Mouse (Mus musculus): ENCODE measurements around the gene Rab3b. TPM values are rescaled to one million over a fixed set of nuclear protein-coding genes. Genes with fewer than 3 reads are reported as not detected.

The Rab3b gene
- polyA plus RNA-seq, 1 experiment from 2014 or later = 16.6 TPM

- H3K36me3 ChIP-seq (ENCODE audit: control insufficient read depth, insufficient read depth, low read length) = no peaks in the 10 kb centered on the region
- no peak overlapping the region for H3K4me3 ChIP-seq (ENCODE audit: low read length)
- no peak overlapping the region for H3K27ac ChIP-seq (ENCODE audit: low read depth, low read length)
- WGBS = 51% methylated on average over 1 of the region's 1 CpGs
- no peaks in the 10 kb centered on the region for H3K27me3 ChIP-seq (ENCODE audit: control insufficient read depth, insufficient read depth, low read length)
- no peaks in the 10 kb centered on the region for H3K9me3 ChIP-seq (ENCODE audit: control insufficient read depth, low read length)
- H3K4me1 ChIP-seq (ENCODE audit: control insufficient read depth, insufficient read depth, low read length) = no peaks in the 10 kb centered on the region
- no peak overlapping the region for H3K4me2 ChIP-seq (replicated peaks; ENCODE audit: low read depth, low read length)
- H3K9ac ChIP-seq (ENCODE audit: low read depth, low read length) = no peak overlapping the region
- ATAC-seq (ENCODE audit: low FRiP score, low TSS enrichment) = no peak
Observed at GRCm38 (mm10) chr4:108933163-108933562, 54.3 kb downstream of the Rab3b start.

GRCm38 (mm10) chr4:108934856-108935255, 56.0 kb downstream of the Rab3b start:
- 84% methylated on average over 4 of the region's 4 CpGs for WGBS
- Histone ChIP-seq H3K27ac (ENCODE audit: low read depth, low read length) (no peak overlapping the region), H3K36me3 (ENCODE audit: control insufficient read depth, insufficient read depth, low read length) (no peaks in the 10 kb centered on the region), H3K4me1 (ENCODE audit: control insufficient read depth, insufficient read depth, low read length) (no peaks in the 10 kb centered on the region), H3K4me3 (ENCODE audit: low read length) (no peak overlapping the region), H3K4me2 (replicated peaks; ENCODE audit: low read depth, low read length) (no peak overlapping the region), H3K9me3 (ENCODE audit: control insufficient read depth, low read length) (no peaks in the 10 kb centered on the region), H3K27me3 (ENCODE audit: control insufficient read depth, insufficient read depth, low read length) (no peaks in the 10 kb centered on the region), H3K9ac (ENCODE audit: low read depth, low read length) (no peak overlapping the region)
- no peak for ATAC-seq (ENCODE audit: low FRiP score, low TSS enrichment)

- 68% methylated on average over 12 of the region's 12 CpGs for WGBS
- Histone ChIP-seq H3K4me3 (ENCODE audit: low read length) (no peak overlapping the region), H3K27me3 (ENCODE audit: control insufficient read depth, insufficient read depth, low read length) (no peaks in the 10 kb centered on the region), H3K4me1 (ENCODE audit: control insufficient read depth, insufficient read depth, low read length) (no peaks in the 10 kb centered on the region), H3K27ac (ENCODE audit: low read depth, low read length) (no peak overlapping the region), H3K4me2 (replicated peaks; ENCODE audit: low read depth, low read length) (no peak overlapping the region), H3K9me3 (ENCODE audit: control insufficient read depth, low read length) (no peaks in the 10 kb centered on the region), H3K36me3 (ENCODE audit: control insufficient read depth, insufficient read depth, low read length) (no peaks in the 10 kb centered on the region), H3K9ac (ENCODE audit: low read depth, low read length) (no peak overlapping the region)
- no peak for ATAC-seq (ENCODE audit: low FRiP score, low TSS enrichment)
Observed at GRCm38 (mm10) chr4:108937848-108938771, 59.2 kb downstream of the Rab3b start.

GRCm38 (mm10) chr4:108940681-108941473, 62.0 kb downstream of the Rab3b start:
- no peak overlapping the region for H3K27ac ChIP-seq (ENCODE audit: low read depth, low read length)
- H3K4me3 ChIP-seq (ENCODE audit: low read length) = no peak overlapping the region
- H3K27me3 ChIP-seq (ENCODE audit: control insufficient read depth, insufficient read depth, low read length) = no peaks in the 10 kb centered on the region
- no peaks in the 10 kb centered on the region for H3K36me3 ChIP-seq (ENCODE audit: control insufficient read depth, insufficient read depth, low read length)
- H3K9ac ChIP-seq (ENCODE audit: low read depth, low read length) = no peak overlapping the region
- WGBS = 80% methylated on average over 17 of the region's 17 CpGs
- no peak for ATAC-seq (ENCODE audit: low FRiP score, low TSS enrichment)
- H3K4me2 ChIP-seq (replicated peaks; ENCODE audit: low read depth, low read length) = no peak overlapping the region
- no peaks in the 10 kb centered on the region for H3K4me1 ChIP-seq (ENCODE audit: control insufficient read depth, insufficient read depth, low read length)
- H3K9me3 ChIP-seq (ENCODE audit: control insufficient read depth, low read length) = no peaks in the 10 kb centered on the region

GRCm38 (mm10) chr4:108942171-108942570, 63.3 kb downstream of the Rab3b start:
- Histone ChIP-seq H3K4me1 (ENCODE audit: control insufficient read depth, insufficient read depth, low read length) (no peaks in the 10 kb centered on the region), H3K27me3 (ENCODE audit: control insufficient read depth, insufficient read depth, low read length) (no peaks in the 10 kb centered on the region), H3K36me3 (ENCODE audit: control insufficient read depth, insufficient read depth, low read length) (no peaks in the 10 kb centered on the region), H3K9ac (ENCODE audit: low read depth, low read length) (no peak overlapping the region), H3K27ac (ENCODE audit: low read depth, low read length) (no peak overlapping the region), H3K4me2 (replicated peaks; ENCODE audit: low read depth, low read length) (no peak overlapping the region), H3K4me3 (ENCODE audit: low read length) (no peak overlapping the region), H3K9me3 (ENCODE audit: control insufficient read depth, low read length) (no peaks in the 10 kb centered on the region)
- WGBS = 86% methylated on average over 4 of the region's 4 CpGs
- no peak for ATAC-seq (ENCODE audit: low FRiP score, low TSS enrichment)

GRCm38 (mm10) chr4:108942986-108943720, 64.3 kb downstream of the Rab3b start:
- no peak for ATAC-seq (ENCODE audit: low FRiP score, low TSS enrichment)
- WGBS = 81% methylated on average over 11 of the region's 11 CpGs
- Histone ChIP-seq H3K4me1 (ENCODE audit: control insufficient read depth, insufficient read depth, low read length) (no peaks in the 10 kb centered on the region), H3K9me3 (ENCODE audit: control insufficient read depth, low read length) (no peaks in the 10 kb centered on the region), H3K4me2 (replicated peaks; ENCODE audit: low read depth, low read length) (no peak overlapping the region), H3K4me3 (ENCODE audit: low read length) (no peak overlapping the region), H3K27me3 (ENCODE audit: control insufficient read depth, insufficient read depth, low read length) (no peaks in the 10 kb centered on the region), H3K9ac (ENCODE audit: low read depth, low read length) (no peak overlapping the region), H3K27ac (ENCODE audit: low read depth, low read length) (no peak overlapping the region), H3K36me3 (ENCODE audit: control insufficient read depth, insufficient read depth, low read length) (no peaks in the 10 kb centered on the region)

GRCm38 (mm10) chr4:108949168-108949567, 70.3 kb downstream of the Rab3b start:
- WGBS = 90% methylated on average over 7 of the region's 7 CpGs
- no peaks in the 10 kb centered on the region for H3K27me3 ChIP-seq (ENCODE audit: control insufficient read depth, insufficient read depth, low read length)
- H3K9me3 ChIP-seq (ENCODE audit: control insufficient read depth, low read length) = no peaks in the 10 kb centered on the region
- no peak overlapping the region for H3K9ac ChIP-seq (ENCODE audit: low read depth, low read length)
- no peak overlapping the region for H3K4me2 ChIP-seq (replicated peaks; ENCODE audit: low read depth, low read length)
- H3K4me3 ChIP-seq (ENCODE audit: low read length) = no peak overlapping the region
- no peak for ATAC-seq (ENCODE audit: low FRiP score, low TSS enrichment)
- no peaks in the 10 kb centered on the region for H3K36me3 ChIP-seq (ENCODE audit: control insufficient read depth, insufficient read depth, low read length)
- H3K27ac ChIP-seq (ENCODE audit: low read depth, low read length) = no peak overlapping the region
- H3K4me1 ChIP-seq (ENCODE audit: control insufficient read depth, insufficient read depth, low read length) = no peaks in the 10 kb centered on the region

- Histone ChIP-seq H3K9me3 (ENCODE audit: control insufficient read depth, low read length) (no peaks in the 10 kb centered on the region), H3K9ac (ENCODE audit: low read depth, low read length) (no peak overlapping the region), H3K36me3 (ENCODE audit: control insufficient read depth, insufficient read depth, low read length) (no peaks in the 10 kb centered on the region), H3K4me3 (ENCODE audit: low read length) (no peak overlapping the region), H3K27me3 (ENCODE audit: control insufficient read depth, insufficient read depth, low read length) (no peaks in the 10 kb centered on the region), H3K4me2 (replicated peaks; ENCODE audit: low read depth, low read length) (no peak overlapping the region), H3K27ac (ENCODE audit: low read depth, low read length) (no peak overlapping the region), H3K4me1 (ENCODE audit: control insufficient read depth, insufficient read depth, low read length) (no peaks in the 10 kb centered on the region)
- no peak for ATAC-seq (ENCODE audit: low FRiP score, low TSS enrichment)
- WGBS = 97% methylated on average over 1 of the region's 1 CpGs
Observed at GRCm38 (mm10) chr4:108950201-108950600, 71.3 kb downstream of the Rab3b start.

Data from kidney, embryonic 14.5 days (tissue).